Mouse (Mus musculus): ENCODE results near the gene Chrdl1.

DNA sequence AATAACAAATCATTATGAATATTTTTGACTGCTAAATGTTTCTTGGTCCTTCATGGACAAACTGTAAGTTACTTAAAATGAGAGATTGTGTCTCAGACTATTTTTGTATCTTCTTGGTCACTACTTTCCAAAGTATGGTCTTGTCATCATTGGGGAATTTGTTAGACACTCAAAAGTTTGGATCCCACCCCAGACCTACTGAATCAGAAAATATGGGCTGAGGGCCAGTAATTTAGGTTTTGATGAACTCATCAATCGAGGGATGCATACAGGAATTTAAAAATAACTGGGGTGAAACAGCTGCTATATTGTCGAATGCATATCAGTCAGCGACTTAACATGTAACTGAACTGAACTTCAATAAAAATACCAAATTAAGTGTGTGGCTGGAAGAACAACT is 80.9 kb downstream of the Chrdl1 start:
- TF ChIP-seq POLR2A (IDR thresholded peaks at IDR 0.05; ENCODE audit: insufficient read depth, low read length) (no peak), EP300 (IDR thresholded peaks at IDR 0.05; ENCODE audit: insufficient read depth, low read depth, low read length) (no peak), CTCF (IDR thresholded peaks at IDR 0.05; ENCODE audit: low read depth, low read length) (no peak)

Data from ES-Bruce4 (cell line).